Mouse (Mus musculus) B cell, adult 2 months (primary cell): ENCODE data around the gene Tspan13.

Experiments used
- DNase-seq, 2 experiments: peaks; one replicate each; pipeline ENCODE4 v3.0.0; 2022

Tspan13 gene

DNA sequence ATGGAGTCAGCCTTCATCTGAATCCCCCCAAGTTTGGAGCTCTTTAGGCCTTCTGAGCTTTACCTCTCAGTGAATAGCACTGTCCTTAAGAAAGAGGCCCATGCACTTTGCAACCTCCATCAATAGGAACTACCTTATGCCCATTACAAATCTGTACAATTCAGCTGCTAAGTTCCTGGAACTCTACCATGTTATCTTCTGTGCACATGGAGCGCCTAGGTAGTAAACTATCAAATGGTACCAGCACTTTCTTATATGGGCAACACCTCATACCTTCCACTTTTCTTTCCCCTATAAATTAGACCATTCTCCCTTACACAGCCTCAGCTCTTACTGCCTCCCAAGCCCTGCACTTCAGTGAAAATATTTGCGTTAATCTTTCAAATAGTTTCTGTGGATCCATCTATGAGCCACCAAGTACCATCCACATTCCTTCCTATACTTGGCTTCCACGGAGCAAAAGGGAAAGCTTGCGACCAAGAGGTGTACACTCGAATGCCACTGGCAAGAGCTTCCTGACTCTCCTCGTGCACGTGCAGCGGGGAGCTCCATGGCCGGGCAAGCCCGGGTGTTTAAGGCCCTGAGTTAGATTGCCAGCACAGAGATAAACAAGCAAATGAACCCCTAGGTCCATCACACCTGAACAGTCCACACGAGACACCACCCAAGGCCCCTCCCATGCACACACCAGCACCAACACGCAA, 11.5 kb downstream of the Tspan13 start:
- DNase-seq: no peak

DNA sequence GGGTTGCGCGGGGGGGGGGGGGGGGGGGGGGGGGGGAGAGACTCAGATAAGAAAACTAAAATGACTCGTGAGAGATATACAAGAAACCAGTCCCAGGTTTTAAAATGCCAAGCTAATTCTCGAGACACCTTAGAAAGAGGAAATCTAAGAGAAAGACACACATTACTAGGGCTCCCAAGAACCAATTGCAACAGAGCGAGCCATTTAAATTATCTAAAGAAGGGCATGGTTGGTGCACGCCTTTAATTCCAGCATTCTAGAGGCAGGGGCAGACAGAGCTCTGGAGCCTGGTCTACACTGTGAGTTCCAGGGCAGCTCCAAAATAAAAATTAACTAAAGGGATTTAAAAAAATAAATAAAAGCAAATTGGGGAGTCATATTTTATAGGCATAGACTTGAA, 12.6 kb downstream of the Tspan13 start:
- no peak for DNase-seq

DNA sequence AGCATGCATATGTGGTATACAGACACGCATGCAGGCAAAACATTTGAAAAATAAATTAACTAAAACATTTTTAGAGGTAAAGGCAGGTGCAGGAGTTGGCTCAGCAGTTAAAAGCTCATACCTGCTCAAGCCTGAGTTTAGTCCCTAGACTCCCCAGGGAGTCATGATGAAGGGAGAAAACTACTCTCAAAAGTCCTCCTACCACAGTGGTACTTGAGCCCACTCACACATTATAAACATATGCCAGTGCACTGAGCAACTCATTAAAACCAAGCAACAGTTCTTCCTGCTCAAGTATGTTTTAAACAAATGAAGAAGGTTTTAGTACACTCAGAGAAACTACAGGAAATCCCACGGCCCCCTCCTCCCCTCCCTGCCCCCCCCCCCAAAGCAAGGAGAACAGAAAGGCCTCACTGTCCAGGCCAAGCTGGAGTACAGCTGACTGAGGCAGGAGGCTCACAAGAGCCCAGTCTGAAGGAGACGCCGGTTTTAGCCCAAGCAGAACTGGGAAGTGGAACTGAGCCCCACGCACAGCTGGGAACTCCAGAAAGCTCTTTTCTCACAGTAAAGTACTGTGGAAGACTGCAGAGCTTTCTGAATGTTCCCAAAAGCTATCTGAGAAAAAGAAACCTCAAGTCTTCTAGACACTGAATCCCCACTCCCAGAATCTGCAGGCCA, 13.2 kb downstream of the Tspan13 start:
- peak; percentile 39 to 44 for DNase-seq

DNA sequence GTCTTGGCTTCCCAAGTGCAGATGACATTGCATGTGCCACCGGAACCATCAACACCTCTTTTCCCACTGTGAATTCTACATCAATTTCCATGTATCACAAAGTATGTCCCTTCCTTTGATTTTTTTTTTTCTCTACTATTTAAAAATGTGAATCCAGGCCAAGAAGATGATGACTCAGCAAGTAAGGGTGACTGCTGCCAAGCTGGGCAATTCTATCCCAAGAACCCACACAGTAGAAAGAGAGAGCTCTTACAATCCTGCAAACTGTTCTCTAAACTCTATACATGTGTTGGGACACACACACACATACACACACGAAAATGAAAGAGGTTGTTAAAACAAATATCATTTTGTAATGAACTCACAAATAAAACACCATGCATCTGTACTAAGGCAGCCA, 15.1 kb downstream of the Tspan13 start:
- DNase-seq: no peak

DNA sequence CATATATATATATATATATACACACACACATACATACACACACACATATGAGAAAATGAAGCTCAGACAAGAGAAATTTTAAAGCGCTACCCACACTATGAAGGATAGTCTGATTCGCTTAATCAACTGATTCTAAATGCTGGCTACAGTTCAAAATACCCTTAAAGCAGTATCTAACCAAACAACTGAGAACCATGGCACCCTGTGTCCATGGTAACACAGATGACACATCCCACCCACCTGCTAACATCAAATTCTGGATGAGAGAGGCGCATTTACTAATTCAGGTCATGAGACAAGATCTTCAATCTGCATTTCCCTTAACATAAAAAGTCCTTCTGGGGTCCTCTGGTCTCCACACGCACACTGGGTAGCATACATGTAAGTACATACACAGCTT, 16.2 kb downstream of the Tspan13 start:
- no peak for DNase-seq

DNA sequence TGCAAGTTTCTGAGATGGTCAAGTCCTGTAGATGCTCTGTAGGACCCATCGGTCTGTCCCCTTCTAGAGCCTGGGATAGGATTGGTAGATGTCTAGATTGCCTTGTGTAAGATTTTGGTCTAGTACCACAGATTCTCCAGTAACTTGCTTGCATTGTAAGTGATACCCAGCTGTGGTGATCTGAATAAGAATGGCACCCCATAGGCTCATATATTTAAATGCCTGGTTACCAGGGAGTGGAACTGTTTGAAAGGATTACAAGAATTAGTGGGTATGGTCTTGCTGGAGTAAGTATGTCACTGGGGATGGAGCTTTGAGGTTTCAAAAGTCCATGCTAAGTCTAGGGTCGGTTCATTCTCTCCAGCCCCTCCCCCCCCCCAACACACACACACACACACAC, 21.6 kb downstream of the Tspan13 start:
- no peak for DNase-seq

DNA sequence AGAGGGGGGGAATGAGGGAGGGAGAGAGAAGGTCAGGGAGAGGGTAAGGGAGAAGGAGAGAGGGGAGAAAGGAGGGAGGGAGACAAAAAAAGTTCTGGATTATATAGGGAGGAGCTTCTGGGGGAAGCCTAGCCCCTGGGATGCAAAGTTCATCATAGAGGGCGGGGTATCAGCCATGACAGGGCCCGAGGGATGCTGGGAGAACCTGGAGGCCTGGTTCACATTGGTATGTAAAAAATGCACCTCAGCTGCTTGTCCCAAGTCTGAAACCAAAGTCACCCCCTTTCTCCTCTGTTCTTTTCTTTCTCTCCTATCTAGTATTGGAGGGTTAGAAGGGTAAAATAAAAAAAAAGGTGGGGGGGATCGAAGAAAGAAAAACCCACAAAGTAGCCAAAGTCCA, 22.2 kb downstream of the Tspan13 start:
- DNase-seq: no peak

DNA sequence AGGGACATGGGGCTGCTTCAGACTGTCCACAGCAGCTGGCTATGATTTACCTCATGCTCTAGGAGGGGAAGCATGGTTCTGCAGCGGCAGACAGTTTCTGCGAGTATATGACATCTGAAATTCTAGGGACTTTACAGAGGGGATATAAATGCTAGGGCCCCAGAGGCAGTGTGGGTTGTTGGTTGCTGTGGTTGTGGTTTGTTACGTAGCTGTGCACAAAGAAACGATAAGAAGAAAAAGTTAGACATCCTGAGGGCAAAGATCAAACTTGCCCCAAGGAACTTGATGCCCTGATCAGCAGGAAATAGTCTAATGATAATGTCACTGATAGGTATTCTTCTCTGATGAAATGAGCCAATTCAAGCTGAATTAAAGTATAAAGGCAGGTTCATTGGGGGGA, 22.7 kb downstream of the Tspan13 start:
- no peak for DNase-seq

DNA sequence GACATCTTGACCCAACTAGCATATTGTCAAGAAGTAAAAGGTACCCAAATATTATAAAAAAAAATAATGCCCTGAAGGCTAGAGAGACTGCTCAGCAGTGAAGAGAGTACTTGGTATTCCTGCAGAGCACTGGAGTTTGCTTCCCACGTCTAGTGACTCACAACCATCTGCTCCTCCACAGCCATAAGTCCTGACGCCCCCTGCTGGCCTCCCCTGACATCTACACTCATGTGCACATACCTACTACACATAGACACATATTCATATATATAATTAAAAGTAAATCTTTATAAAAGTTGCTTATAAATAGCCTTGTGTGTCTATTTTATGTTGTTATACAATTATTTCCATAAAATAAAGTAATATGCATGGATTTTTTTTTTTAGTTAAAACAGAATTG, 24.5 kb downstream of the Tspan13 start:
- DNase-seq: peak; percentile 53 to 56

DNA sequence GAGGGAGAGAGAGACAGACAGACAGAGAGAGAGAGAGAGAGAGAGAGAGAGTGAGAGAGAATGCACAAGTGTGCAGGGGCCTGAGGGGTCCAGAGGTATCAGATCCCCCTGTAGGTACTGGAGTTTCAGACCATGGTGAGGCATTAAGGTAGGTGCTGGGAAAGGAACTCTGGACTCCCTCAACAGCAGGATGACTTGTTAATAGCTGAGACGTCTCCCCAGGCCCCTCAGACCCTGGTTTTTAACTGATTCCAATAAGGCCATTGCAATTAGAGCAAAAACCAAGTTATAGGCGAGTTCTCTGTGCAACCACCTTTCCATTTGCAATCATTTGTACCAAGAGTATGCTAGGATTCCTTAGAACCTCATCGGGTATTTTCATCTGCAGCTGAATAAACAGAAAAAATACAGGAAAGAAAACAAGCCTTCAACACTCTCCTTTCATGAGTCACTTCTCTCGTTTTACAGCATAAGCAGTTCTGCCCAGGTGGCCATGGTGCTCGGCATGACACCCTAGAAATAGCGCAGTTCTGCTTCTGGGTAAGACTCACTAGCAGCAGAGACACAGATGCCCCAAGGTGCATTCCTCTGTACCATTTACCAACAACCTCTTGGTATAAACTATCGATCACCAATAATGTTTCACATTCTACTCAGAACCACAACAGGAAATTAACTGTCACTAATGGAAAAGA, 28.9 kb downstream of the Tspan13 start:
- no peak for DNase-seq

DNA sequence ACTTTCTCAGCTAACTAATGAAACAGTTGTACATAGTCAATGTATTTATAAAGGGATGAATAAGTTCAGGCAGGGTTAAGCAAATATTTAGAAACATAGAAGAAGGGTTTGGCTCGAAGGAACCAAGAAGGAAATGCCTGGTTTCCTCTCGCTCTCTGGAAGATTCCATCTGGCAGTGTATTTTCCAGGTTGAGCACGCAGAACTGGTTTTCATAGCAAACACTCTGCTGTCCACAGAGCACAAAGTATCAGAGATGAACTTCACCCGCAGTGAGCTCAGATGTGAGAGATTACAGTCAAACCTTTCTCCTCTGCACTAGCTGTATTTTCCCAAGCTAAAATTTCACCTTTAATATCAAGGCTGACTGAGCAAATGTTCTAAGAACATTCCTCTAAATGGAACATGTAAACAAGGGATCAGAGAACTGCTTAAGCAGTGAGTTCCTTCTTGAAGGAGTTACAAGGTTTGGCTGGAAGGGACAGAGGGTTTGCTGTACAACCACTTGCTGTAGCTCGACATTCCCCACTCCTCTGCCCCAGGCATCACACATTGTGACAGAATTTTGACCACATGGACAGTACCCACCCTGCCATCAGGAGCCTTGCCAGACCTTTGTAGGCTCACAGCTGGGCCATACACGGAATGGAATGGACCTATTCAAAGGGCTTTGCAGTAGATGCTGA, 33.8 kb downstream of the Tspan13 start:
- DNase-seq: no peak

DNA sequence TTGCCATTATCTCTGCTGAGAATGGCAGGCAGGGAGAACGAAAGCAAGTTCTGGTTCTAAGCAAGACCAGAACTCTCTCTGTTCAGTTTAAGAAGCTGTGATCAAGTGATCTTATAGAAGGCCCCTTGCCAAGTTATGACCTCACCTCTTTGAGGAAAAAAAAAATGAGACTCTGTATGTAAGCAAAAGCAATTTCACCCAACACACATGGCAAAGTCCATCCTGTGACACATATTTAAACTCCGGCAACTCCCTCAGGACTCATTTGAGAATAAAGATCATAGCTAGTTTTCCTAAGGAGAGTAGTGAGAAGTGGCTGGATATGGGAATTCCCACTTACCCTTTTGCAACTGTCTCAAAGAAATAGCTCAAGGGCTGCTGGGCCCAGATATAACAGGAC, 34.7 kb downstream of the Tspan13 start:
- no peak for DNase-seq

DNA sequence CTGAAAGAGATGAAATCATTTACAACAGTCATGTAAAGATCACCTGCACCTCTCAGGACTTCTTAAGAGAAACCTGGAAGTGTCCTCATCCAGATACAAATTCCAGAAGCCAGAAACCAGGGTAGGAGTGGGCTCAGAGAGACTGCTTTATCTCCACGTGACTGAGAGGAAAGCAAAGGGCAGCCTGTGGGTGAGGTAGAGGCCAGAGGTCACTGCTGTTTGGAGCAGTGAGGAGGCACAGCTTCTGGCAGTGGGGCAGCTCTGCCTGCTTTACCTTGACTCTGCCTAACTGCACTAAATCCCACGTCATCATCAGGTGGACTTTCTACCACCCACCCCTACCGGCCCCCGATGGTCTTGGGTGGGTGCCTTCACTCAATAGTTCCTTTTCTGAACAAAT, 37.6 kb downstream of the Tspan13 start:
- DNase-seq: no peak

DNA sequence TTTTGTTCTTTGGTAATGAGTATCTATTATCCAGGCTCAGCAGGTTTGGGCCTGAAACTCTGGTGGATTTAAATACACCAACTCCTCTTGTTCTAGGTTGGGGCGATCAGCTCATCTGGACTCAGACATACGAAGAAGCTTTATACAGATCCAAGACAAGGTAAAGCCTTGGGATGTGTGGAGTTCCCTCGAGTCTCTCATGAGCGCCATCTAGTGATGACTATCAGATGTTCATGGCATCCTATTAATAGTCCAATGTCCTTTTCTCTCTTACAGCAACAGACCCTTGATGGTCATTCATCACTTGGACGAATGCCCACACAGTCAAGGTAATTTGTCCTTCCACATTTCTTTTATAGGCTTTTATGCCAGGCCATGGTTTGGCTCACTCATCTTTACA, 46.5 kb downstream of the Tspan13 start:
- DNase-seq: peak; percentile 29 to 31

DNA sequence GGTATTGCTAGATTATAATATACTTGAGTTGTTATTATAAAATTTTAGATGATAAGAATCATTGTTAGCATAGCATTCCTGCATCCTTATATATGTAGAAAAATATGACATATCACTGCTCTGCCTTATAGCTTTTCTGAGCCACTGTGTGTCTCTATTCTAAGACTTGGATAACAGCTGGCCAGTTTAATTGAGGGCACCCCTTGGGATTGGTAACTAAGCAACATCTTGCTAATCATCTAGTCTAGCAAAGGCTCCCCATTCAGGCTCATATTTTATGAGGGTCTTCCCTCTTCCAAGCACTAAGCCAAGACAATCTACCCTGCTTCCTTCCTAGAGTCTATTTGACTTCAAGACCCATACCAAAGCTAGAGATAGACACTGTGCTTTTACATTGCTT, 48.2 kb downstream of the Tspan13 start:
- no peak for DNase-seq

DNA sequence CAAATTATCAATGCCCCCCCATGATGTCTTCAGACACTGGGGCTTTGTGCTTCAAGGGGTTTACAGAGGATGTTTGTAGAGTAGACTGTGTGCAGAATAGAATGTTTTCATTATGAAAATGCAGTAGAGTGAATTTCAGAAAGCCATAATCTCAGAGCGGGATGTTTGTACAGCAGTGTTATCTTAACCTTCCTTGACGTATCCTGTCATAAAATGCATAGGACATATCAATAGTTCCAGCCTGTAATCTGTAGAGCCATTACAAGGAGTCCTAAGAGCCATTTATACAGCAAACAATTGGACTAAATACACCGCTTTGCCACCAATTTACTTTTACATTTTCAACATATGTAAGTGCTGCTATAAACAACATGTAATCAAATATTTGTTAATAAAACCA, 48.7 kb downstream of the Tspan13 start:
- DNase-seq: no peak

DNA sequence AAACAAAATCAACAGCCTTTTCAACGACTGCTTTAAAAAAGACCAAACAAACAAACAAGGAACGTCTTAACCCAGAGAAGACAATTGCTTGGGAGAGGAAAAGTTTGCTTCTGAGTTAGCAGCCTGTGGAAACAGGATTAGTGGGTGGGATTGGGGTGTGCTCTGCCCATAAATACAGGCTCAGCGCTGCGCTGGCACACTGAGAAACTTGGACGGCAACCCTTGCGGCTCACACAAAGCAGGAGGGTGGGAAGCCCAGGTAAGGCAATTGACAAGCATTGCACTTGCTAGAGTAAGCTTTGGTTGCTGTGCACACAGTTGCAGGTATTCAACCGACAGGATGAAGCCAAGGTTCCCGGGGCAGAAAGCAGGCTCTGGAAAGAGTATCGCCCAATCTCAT, 49.6 kb downstream of the Tspan13 start, which contains the start of gene Agr2:
TSS of gene Agr2 (plus strand) at position 197 of the 400 bp plus-strand sequence.
- DNase-seq: no peak

DNA sequence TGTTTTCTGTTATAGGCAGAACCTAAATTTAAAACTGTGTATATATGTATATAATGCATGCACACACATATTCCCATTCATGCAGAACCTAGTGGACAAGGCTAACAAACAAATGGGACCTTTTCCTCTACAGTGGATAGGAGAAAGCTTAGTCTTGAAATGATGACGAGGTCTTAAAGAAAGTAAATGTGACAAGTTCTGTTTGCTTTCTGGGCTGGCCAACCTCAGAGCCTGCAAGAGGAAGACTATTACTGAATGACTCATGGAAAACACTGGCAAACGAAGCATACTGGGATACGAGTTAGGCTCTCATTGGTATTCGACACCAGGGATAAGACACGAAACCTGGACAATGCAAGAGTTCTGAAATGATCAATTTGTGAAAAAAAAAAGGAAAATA, 57.6 kb downstream of the Tspan13 start:
- DNase-seq: no peak

DNA sequence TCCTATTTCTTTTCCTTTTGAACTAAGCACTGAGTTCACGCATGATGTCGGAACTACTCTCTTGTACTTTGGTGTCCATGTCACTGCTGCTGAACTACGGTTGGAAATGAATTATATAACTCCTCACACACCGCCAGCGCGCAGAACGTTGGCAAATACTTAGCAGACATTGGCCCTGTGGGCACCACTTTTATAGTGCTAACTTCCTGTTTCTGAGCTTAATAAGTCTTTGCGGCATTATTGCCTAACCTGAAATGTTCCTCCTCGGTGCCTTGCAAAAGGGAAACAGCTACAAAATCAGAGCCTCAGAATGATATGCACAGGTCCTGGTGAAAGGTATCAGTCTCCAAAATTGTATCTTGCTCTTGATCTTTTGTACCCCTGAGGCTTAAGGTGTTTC, 58.8 kb downstream of the Tspan13 start:
- peak; percentile 37 to 49 for DNase-seq

DNA sequence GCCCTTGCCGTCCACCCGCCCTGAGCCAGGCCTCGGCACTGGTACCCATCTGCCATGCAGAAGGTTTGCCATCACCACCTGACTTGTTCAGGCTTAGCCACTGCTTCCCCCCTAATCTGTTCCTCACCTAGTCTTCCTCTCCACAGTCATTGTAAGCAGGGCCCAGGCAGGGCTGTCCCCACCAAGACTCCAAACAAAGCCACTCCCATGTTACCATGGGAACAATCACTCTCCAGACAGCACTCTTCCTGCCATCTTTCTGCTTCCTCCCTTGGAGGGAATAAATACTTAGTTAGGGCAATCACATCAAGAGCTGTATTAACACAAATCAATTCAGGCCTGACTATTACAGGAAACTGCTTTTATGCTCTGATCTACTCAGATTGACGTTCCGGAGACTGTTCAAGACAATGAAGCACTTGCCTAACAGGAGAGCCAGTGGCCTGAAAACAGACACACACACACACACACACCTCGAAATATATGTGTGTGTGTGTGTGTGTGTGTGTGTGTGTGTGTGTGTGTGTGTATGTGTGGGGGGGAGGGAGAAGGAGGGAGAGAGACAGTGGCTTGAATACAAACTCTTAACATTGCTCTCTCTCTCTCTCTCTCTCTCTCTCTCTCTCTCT, 60.5 kb downstream of the Tspan13 start:
- no peak for DNase-seq

DNA sequence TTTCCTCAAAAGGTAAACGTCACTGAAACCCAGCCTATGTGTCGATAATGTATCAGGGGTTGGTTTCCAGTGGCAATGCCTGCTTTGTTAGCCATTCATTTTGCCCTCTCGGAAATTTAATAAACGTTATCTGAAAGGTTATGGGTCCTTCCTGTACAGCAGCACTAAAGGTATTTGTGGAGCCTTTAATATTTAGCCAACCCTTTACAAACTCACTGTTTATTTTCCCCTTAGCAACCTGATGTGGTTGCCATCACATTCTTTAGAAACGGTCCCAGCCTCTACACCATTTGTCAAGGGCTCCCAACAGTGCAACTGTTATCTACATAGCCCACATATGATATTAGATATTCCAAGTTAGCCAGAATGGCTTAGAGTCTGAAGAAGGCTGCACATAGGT, 62.7 kb downstream of the Tspan13 start:
- no peak for DNase-seq

DNA sequence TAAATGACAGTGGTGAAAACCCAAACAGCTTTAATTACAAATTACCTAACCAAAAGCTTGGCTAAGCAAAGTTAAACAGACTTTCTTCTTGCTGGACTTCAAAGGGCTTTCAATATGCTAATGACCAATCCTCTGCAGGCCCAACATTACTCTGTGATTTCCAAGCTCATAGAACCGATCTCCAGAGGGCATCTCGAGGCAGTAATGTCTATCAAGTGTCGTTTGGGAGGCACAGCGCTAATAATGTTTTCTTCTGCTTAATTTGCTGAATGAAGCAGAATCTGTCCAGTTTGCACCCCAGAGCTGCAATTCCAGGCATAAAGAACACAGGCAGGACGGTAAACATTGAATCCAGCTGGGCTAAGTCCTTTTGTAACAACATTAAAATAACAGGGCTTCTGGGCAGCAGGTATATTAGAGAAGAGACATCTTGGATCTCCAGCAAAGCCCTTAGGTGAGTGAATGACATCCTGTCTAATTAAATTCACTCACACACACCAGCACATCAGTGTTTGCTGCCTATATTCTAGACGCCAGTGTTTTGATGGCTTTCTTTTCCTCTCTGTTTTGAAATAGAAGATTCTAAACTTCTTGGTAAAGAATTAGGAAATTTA, 64.6 kb downstream of the Tspan13 start:
- no peak for DNase-seq

DNA sequence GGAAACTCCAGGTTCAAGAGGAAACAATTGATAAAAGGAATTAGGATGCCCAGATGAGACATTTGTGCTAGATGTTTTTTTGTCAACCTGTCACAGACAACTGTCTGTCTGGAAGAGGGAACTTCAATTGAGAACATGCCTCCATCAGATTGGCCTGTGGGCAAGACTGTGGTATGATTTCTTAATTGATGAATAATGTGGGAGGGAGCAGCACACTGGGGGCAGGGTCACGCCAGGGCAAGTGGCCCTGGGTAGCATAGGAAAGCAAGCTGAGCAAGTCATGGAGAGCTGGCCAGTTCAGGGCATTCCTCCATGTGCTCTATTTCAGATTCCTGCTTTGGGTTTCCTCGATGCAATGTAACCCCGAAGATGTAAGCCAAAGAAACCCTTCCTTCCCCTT, 66.4 kb downstream of the Tspan13 start:
- DNase-seq: no peak
